Mouse (Mus musculus) ES-Bruce4 (cell line): ENCODE results near the gene Grifin. TPM values are rescaled to one million over a fixed set of nuclear protein-coding genes. Genes with fewer than 3 reads are reported as not detected.

ENCODE experiments used
- H3K27ac ChIP-seq: 2 replicates; pipeline ENCODE4 v1.5.1; 2012; ENCODE audit warnings: low read length, inconsistent platforms; ENCODE audit not compliant: insufficient read depth
- H3K27me3 ChIP-seq: 2 replicates; pipeline ENCODE4 v1.6.1; 2012; ENCODE audit warnings: mild to moderate bottlenecking, low read length, inconsistent platforms; ENCODE audit not compliant: control insufficient read depth, poor library complexity, insufficient read depth, severe bottlenecking
- H3K36me3 ChIP-seq: 2 replicates; pipeline ENCODE4 v1.6.1; 2012; ENCODE audit warnings: inconsistent platforms, mild to moderate bottlenecking, low read length, moderate library complexity; ENCODE audit not compliant: control insufficient read depth, poor library complexity, insufficient read depth, severe bottlenecking
- H3K4me1 ChIP-seq: one replicate; pipeline ENCODE4 v1.8.1; 2011; ENCODE audit warnings: low read length; ENCODE audit not compliant: control insufficient read depth, insufficient read depth
- H3K4me3 ChIP-seq: 2 replicates; pipeline ENCODE4 v1.5.1; 2011; ENCODE audit warnings: low read depth, mild to moderate bottlenecking, low read length
- H3K9ac ChIP-seq: 2 replicates; pipeline ENCODE4 v1.6.1; 2012; ENCODE audit warnings: low read depth, mild to moderate bottlenecking, inconsistent platforms; ENCODE audit not compliant: poor library complexity, severe bottlenecking
- H3K9me3 ChIP-seq: replicated peaks from 2 replicates; pipeline ENCODE4 v1.6.1; 2012; ENCODE audit warnings: mild to moderate bottlenecking, low read length, inconsistent platforms; ENCODE audit not compliant: control insufficient read depth, poor library complexity, insufficient read depth, severe bottlenecking
- CTCF ChIP-seq: IDR thresholded peaks from one replicate; pipeline ENCODE4 v1.8.1; 2011; ENCODE audit warnings: low read depth, low read length
- EP300 ChIP-seq: IDR thresholded peaks from 2 replicates; pipeline ENCODE4 v1.6.1; 2011; ENCODE audit warnings: low read depth, low read length; ENCODE audit not compliant: insufficient read depth
- POLR2A ChIP-seq: IDR thresholded peaks from one replicate; pipeline ENCODE4 v1.8.1; 2011; ENCODE audit warnings: low read length; ENCODE audit not compliant: insufficient read depth
- polyA plus RNA-seq: library from polyadenylated mRNA; stranded (reverse); fragments of >200 nt; gene quantifications from 2 replicates; pipeline ENCODE4 v1.2.4, GENCODE M21; 2011; ENCODE audit warnings: low read depth; ENCODE audit not compliant: missing spikeins, insufficient read depth, insufficient read length

The Grifin gene
- not detected in 2 replicates for polyA plus RNA-seq

DNA sequence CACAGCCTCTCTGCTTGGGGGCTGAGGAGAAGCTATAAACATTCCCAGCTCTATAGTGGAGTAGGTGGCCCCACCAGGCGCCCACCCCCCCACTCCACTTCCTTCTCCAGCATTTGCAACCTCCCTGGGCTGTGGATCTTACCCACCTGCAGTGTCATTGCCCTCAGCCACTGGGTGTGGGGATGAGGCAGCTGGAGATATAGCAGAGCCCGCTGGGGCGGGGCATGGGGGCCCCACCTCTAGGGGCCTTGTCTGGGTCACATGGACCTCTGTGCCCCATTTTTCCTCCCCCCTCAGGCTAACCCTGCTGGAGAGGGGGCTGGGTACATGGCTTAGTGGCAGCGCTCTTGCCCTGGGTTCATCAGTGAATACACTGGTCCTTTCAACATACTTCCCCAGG lies at the start of gene Grifin:
Grifin (minus strand) TSS at position 176 of the 400 bp plus-strand sequence.
- no peak within 1 kb of the TSS for H3K4me3 ChIP-seq
- no peaks in the 10 kb centered on the region for H3K27me3 ChIP-seq
- H3K27ac ChIP-seq = no peak within 1 kb of the TSS
- no peaks in the 10 kb centered on the region for H3K36me3 ChIP-seq
- H3K9ac ChIP-seq = no peak within 1 kb of the TSS
- peaks cover 13% of the 10 kb centered on the region for H3K4me1 ChIP-seq
- TF ChIP-seq EP300 = no peak
- TF ChIP-seq POLR2A = no peak
- TF ChIP-seq CTCF = no peak
- H3K9me3 ChIP-seq = no peaks in the 10 kb centered on the region

DNA sequence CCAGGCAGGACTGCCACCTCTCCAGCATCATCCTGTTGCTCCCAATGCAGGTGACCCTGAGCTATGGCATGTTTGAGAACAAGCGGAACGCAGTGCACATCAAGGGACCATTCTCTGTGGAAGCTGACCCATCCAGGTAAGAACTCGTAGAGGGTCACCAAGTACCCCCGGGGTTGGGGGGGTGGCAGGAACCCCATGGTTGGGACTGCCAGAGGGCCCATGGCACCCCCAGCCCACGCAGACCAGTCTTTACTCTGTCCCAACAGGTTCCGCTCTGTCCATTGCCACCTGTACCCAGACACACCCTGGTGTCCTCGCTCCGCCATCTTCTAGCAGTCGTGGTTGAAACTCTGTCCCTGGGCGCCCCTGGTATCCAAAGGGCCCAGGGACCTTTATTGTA lies 49.3 kb upstream of the Grifin start:
- TF ChIP-seq CTCF (no peak), POLR2A (no peak), EP300 (no peak)
- H3K36me3 ChIP-seq = no peaks in the 10 kb centered on the region
- no peak overlapping the region for H3K27ac ChIP-seq
- H3K9ac ChIP-seq = no peak overlapping the region
- H3K4me3 ChIP-seq = no peak overlapping the region
- H3K9me3 ChIP-seq = no peaks in the 10 kb centered on the region
- H3K27me3 ChIP-seq = no peaks in the 10 kb centered on the region
- peaks cover 4% of the 10 kb centered on the region for H3K4me1 ChIP-seq

DNA sequence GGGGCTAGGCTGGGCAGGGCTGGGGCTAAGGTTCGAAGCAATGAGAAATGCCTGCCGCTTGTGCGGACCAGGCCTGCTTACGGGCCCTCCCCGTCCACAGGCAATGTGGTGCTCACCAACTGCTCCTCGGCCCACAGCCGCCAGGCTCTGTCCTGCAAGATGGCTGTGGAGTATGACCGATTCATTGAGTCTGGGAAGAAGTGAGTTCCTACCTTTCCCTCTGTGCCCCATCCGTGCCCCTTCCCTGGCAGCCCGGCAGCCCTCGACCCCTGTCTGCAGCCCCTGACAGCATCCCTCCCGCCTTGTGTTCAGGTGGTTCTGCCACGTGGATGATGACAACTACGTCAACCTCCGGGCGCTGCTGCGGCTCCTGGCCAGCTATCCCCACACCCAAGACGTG lies 47.3 kb upstream of the Grifin start:
- H3K27me3 ChIP-seq = peaks cover 2% of the 10 kb centered on the region; the same call in 1 of the 2 replicates
- peak overlapping the region; percentile 8; the same call in 1 of the 2 replicates for H3K4me3 ChIP-seq
- peaks cover 4% of the 10 kb centered on the region for H3K4me1 ChIP-seq
- H3K9me3 ChIP-seq = no peaks in the 10 kb centered on the region
- TF ChIP-seq POLR2A = no peak
- no peak for TF ChIP-seq CTCF
- TF ChIP-seq EP300 = no peak
- H3K36me3 ChIP-seq = no peaks in the 10 kb centered on the region
- no peak overlapping the region for H3K27ac ChIP-seq
- H3K9ac ChIP-seq = no peak overlapping the region

DNA sequence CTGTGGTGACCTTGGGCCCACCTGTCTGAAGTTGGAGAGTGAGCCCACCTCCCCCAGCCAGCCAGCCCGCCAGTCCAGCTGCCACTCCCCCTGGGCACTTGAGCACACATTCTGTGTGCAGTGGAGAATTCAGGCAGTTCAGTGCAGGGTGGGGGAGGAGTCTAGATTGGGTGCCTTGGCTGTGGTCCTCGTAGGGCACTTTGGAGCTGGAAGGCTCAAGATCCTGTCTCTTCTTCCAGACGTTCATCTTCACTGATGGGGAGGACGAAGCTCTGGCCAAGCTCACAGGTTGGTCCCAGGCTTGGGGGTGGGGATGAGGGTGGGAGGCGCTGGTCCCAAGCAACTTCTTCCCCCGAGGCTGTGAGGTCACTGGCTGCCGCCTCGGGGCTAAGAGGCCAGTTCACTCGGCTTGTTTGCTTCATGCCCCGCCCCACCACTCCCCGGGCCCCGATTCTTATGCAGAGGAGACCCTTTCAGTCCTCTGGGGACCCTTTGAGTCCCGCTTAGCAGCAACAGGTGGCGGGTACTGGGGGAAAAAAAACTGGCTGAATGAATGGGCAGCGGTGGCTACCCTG lies 46.8 kb upstream of the Grifin start:
- no peaks in the 10 kb centered on the region for H3K9me3 ChIP-seq
- H3K27me3 ChIP-seq = peaks cover 2% of the 10 kb centered on the region; the same call in 1 of the 2 replicates
- peak overlapping the region; percentile 39 for H3K27ac ChIP-seq
- peaks cover 4% of the 10 kb centered on the region for H3K4me1 ChIP-seq
- no peak overlapping the region for H3K9ac ChIP-seq
- peak overlapping the region; percentile 17; the same call in 1 of the 2 replicates for H3K4me3 ChIP-seq
- TF ChIP-seq POLR2A (no peak), EP300 (peak; percentile 94)
- H3K36me3 ChIP-seq = no peaks in the 10 kb centered on the region

DNA sequence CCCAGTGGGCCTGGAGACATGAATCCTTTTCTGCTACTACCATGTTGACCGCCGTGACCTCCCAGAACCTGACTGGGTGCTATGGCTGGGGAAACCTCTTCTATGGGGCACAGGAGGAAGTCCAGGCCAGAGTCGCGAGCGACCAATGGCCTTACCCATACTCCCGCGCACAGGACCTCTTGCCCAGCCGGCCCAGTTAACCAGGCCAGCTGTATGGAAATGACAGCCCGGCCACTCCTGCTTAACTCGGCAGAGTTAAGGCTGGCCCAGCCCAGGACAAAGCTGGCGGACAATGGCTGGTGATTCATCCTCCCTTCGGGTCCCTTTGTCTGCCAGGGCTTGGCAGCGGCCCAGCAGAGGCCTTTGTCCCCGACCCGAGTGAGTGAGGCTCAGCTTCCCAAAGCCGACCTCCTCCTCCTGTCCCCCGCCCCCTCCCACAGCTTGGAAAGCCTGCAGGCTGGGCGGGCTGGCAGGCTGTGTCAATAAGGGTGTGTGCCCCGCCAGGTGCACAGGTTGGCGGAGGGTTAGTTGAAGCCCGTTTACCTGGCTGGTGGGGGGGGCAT lies 46.2 kb upstream of the Grifin start:
- Histone ChIP-seq H3K27ac (no peak overlapping the region), H3K36me3 (no peaks in the 10 kb centered on the region), H3K4me1 (peaks cover 4% of the 10 kb centered on the region), H3K4me3 (peak overlapping the region; percentile 24), H3K27me3 (peaks cover 2% of the 10 kb centered on the region; the same call in 1 of the 2 replicates), H3K9ac (no peak overlapping the region), H3K9me3 (no peaks in the 10 kb centered on the region)
- TF ChIP-seq EP300 (peak; percentile 87; the same call in 1 of the 2 replicates), POLR2A (no peak)

DNA sequence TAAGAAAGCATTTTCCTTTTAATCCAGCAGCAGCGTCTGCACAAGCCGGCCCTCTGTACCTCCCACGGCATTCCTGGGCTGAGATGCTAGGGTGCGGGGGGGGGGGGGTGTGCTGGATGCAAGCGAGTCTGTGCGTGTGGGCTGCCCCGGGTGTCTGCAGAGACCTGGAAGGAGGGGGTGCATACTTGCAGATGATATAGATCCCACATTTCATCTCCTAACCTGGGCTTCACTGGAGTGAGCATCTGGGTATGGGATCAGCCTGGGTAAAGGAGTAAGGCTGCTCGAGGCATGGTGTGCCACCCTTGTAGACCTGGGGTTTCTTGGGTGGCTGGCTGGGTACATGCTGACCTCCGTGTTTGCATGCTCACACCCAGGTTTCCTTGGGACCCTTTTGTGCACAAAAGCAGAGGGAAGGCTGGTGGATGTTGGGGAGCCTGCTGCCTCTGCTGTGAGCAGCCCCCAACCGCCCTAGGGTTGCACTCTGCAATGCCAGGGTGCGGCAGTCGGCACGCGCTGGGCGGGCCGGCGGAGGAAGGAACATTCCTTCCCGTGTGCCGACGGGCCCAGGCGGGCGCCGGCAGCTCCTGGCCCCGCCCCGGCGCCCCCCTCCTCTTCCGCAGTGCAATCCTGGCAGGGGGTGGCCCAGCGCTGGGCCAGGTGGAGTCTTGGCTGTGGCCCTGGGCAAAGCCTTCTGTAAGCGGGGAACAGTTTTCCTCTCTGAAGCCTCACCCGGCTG lies 45.6 kb upstream of the Grifin start:
- TF ChIP-seq CTCF (no peak), POLR2A (no peak), EP300 (peak; percentile 62; the same call in 1 of the 2 replicates)
- H3K27ac ChIP-seq = no peak overlapping the region
- H3K9me3 ChIP-seq = no peaks in the 10 kb centered on the region
- peak overlapping the region; percentile 39 for H3K4me3 ChIP-seq
- H3K4me1 ChIP-seq = peaks cover 4% of the 10 kb centered on the region
- H3K9ac ChIP-seq = no peak overlapping the region
- H3K36me3 ChIP-seq = no peaks in the 10 kb centered on the region
- H3K27me3 ChIP-seq = peaks cover 2% of the 10 kb centered on the region; the same call in 1 of the 2 replicates
